Mouse (Mus musculus) lung, adult 2 months (tissue): ENCODE results near the gene Mtmr14. TPM values are rescaled to one million over a fixed set of nuclear protein-coding genes. Genes with fewer than 3 reads are reported as not detected.

ENCODE experiments used
- DNase-seq: peaks from one replicate; pipeline ENCODE4 v3.0.0; 2022
- H3K4me1 ChIP-seq: fragments of 200-500 bp; 2 replicates; pipeline ENCODE4 v1.6.1; 2011; ENCODE audit warnings: low read length; ENCODE audit not compliant: control insufficient read depth, insufficient read depth
- H3K4me3 ChIP-seq: fragments of 200-500 bp; replicated peaks from 2 replicates; pipeline ENCODE3; 2011; ENCODE audit warnings: low read depth, mild to moderate bottlenecking, control low read depth, low read length; ENCODE audit errors: extremely low read depth
- CTCF ChIP-seq: fragments of 200-500 bp; IDR thresholded peaks from 2 replicates; pipeline ENCODE4 v1.5.1; 2011; ENCODE audit warnings: mild to moderate bottlenecking, low read length, control low read depth; ENCODE audit not compliant: insufficient read depth
- POLR2A ChIP-seq: fragments of 200-500 bp; IDR thresholded peaks from 2 replicates; pipeline ENCODE4 v1.6.1; 2011; ENCODE audit warnings: low read depth, mild to moderate bottlenecking, control low read depth, low read length, borderline replicate concordance; ENCODE audit errors: extremely low read depth
- WGBS: fragments of 180-500 bp; shearing (Covaris S2); methylation state at CpG from one replicate; pipeline ENCODE4 v1.1.7; 2018; 5-methylcytosine and 5-hydroxymethylcytosine counted together
- polyA plus RNA-seq: library from polyadenylated mRNA; depleted of rRNA; stranded (reverse); fragments of >200 nt; gene quantifications from 2 replicates; pipeline ENCODE4 v1.2.3, GENCODE M21; 2012

Gene Mtmr14
- polyA plus RNA-seq, 1 experiment = 43.5 TPM

DNA sequence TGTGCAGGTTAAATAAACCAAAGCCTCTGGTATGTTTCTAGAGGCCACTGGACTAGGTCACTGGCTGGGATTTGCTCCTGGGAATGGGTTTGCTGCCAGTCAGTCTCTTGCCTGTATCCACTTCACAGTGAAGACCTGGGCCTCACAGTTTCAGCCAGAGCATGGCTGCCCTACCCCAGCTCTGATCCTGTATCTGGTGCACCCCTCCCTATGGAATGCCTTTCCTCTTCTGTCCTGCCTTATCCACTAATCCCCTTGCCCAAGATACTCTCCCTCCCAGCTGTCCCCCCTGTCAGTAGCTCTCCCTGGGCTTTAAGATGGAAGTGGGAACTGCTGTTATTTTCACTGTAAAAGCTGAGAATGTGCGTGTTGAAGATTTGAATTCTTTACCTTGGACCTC is 30.3 kb downstream of the Mtmr14 start:
- Histone ChIP-seq H3K4me1 (no peaks in the 10 kb centered on the region), H3K4me3 (no peak overlapping the region)
- 94% methylated on average over 1 of the region's 1 CpGs for WGBS
- no peak for DNase-seq
- TF ChIP-seq CTCF (no peak), POLR2A (no peak)

- WGBS = 84% methylated on average over 3 of the region's 3 CpGs
- no peak for TF ChIP-seq POLR2A
- TF ChIP-seq CTCF = no peak
These were observed 34.7 kb downstream of the Mtmr14 start for GRCm38 (mm10) chr6:113272365-113272764.

DNA sequence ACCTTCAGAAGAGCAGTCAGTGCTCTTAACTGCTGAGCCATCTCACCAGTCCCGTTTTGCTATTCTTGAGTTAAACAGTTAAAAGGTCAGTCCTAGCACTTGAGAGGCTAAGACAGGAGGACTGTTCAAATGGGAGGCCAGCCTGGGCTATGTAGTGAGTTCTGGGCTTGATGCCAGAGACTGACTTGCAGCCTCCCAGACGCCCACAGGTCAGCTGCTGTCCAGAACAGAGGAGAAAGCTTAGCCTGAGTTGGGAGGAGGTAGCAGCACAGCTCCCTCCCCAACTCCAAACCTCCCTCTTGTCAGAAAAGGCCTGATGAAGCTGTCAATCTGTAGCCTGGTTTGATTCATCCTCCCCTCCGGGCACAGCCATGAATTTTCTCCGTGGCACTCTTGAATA is 39.2 kb downstream of the Mtmr14 start:
- WGBS = 62% methylated on average over 4 of the region's 4 CpGs
- TF ChIP-seq POLR2A = no peak
- no peak for TF ChIP-seq CTCF
- H3K4me3 ChIP-seq = no peak overlapping the region
- no peak for DNase-seq
- H3K4me1 ChIP-seq = no peaks in the 10 kb centered on the region

More at GRCm38 (mm10) chr6:113272365-113272764, 34.7 kb downstream of the Mtmr14 start:
- Histone ChIP-seq H3K4me3 (no peak overlapping the region), H3K4me1 (no peaks in the 10 kb centered on the region)
- no peak for DNase-seq

GRCm38 (mm10) chr6:113281676-113282075 is 44.0 kb downstream of the Mtmr14 start:
- DNase-seq = no peak
- no peak for TF ChIP-seq POLR2A
- TF ChIP-seq CTCF = no peak
- WGBS = 63% methylated on average over 6 of the region's 6 CpGs
- Histone ChIP-seq H3K4me3 (no peak overlapping the region), H3K4me1 (0 out of 2 replicates have a peak, but pooled peaks cover 2% of the 10 kb centered on the region)

- TF ChIP-seq CTCF (no peak), POLR2A (no peak)
- no peak for DNase-seq
- no peak within 1 kb of the TSS for H3K4me3 ChIP-seq
- WGBS = 4% methylated on average over 37 of the region's 37 CpGs
- H3K4me1 ChIP-seq = 0 out of 2 replicates have a peak, but pooled peaks cover 2% of the 10 kb centered on the region
These were observed 44.6 kb downstream of the Mtmr14 start, which contains the start of gene Cpne9 for GRCm38 (mm10) chr6:113282101-113282802. Gene Cpne9, plus strand, starts transcription at chr6:113282307.

GRCm38 (mm10) chr6:113282969-113283368 is 45.3 kb downstream of the Mtmr14 start:
- H3K4me1 ChIP-seq = 0 out of 2 replicates have a peak, but pooled peaks cover 2% of the 10 kb centered on the region
- DNase-seq = peak; percentile 7
- WGBS = 3% methylated on average over 22 of the region's 22 CpGs
- no peak overlapping the region for H3K4me3 ChIP-seq
- TF ChIP-seq POLR2A = no peak
- TF ChIP-seq CTCF = no peak

- DNase-seq = no peak
- H3K4me3 ChIP-seq = no peak overlapping the region
- no peak for TF ChIP-seq CTCF
- no peak for TF ChIP-seq POLR2A
- 0 out of 2 replicates have a peak, but pooled peaks cover 2% of the 10 kb centered on the region for H3K4me1 ChIP-seq
- 11% methylated on average over 6 of the region's 6 CpGs for WGBS
These were observed 45.9 kb downstream of the Mtmr14 start for GRCm38 (mm10) chr6:113283500-113283899.

DNA sequence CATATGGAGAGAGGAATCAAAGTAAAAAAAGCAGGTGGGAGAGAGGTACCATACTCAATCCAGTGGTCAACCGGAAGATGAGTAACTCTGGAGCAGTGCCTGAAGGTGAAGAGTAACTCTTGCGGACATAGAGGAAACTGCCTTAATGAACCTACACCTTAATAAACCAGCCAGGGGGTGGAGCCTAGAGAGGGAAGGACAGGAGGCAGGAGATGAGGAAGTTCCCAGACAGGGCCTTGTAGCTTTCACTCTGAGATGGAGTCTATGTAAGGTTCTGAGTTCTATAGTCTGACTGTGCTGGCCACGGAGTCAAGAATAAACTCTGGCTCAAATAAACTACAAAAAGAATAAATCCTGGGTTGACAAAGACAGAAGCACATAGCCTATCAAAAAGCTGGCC is 47.3 kb downstream of the Mtmr14 start:
- WGBS = 63% methylated on average over 3 of the region's 3 CpGs
- Histone ChIP-seq H3K4me1 (0 out of 2 replicates have a peak, but pooled peaks cover 2% of the 10 kb centered on the region), H3K4me3 (no peak overlapping the region)
- DNase-seq = no peak
- TF ChIP-seq POLR2A (no peak), CTCF (no peak)

DNA sequence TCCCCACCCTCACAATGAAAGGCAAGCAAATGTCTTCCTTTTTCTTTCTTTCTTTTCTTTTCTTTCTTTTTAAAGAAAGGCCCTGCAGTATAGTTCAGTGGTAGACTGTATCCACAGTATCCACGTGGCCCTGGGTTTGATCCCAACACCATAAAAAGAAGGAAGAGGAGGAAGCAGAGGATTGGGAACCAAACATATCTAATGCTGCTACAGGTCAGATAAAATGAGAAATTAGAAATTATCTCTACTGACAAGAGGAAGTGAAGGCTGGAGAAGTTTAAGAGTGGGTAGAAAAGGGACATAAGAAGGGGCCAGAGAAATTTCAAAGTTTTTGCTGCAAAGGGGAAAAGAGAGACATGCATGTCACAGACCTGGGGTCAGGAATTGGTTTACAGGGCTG is 48.7 kb downstream of the Mtmr14 start:
- 54% methylated on average over 1 of the region's 1 CpGs for WGBS
- H3K4me1 ChIP-seq = 0 out of 2 replicates have a peak, but pooled peaks cover 2% of the 10 kb centered on the region
- H3K4me3 ChIP-seq = no peak overlapping the region
- no peak for DNase-seq
- no peak for TF ChIP-seq CTCF
- TF ChIP-seq POLR2A = no peak

- H3K4me1 ChIP-seq = 0 out of 2 replicates have a peak, but pooled peaks cover 2% of the 10 kb centered on the region
- TF ChIP-seq POLR2A = no peak
- no peak for TF ChIP-seq CTCF
- WGBS = 69% methylated on average over 4 of the region's 4 CpGs
- no peak for DNase-seq
- no peak overlapping the region for H3K4me3 ChIP-seq
These were observed 49.6 kb downstream of the Mtmr14 start for GRCm38 (mm10) chr6:113287236-113287635.

DNA sequence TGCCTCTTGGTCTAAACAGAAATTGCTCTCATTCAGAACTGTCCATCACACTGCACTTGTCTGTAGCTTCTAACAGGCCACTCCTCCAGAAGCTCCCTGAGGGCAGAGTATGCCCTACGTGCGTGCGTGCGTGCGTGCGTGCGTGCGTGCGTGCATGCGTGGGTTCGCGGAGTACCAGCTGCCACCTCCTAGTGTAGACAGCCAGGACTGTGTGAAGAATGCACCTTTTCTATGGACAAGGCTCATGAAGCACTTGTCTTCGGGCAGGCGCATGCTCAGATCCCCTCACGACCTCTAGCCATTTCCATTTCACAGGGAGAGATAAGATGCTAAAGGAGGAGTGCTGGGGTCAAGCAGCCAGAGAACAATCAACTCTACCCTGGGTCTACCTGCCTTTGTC is 51.7 kb downstream of the Mtmr14 start:
- WGBS = 87% methylated on average over 15 of the region's 15 CpGs
- no peak for TF ChIP-seq POLR2A
- no peak for TF ChIP-seq CTCF
- no peak overlapping the region for H3K4me3 ChIP-seq
- no peaks in the 10 kb centered on the region for H3K4me1 ChIP-seq
- DNase-seq = no peak
